Mouse (Mus musculus) lung, adult 18-20 months (tissue): Measurements from ENCODE around the gene Olfr1392.

Experiments
- DNase-seq, 2 experiments: peaks; one replicate each; pipeline ENCODE4 v3.0.0; 2022; ENCODE audit warnings: mixed read lengths in 2 of 2

Olfr1392 gene

GRCm38 (mm10) chr11:49322442-49322841, 37.4 kb downstream of the Olfr1392 start, which contains the start of gene Olfr1391:
TSS of gene Olfr1391 (plus strand) at chr11:49322742.
- no peak for DNase-seq

GRCm38 (mm10) chr11:49326726-49327125, 41.6 kb downstream of the Olfr1392 start:
- DNase-seq, result no peak

GRCm38 (mm10) chr11:49329686-49330085, 44.6 kb downstream of the Olfr1392 start:
- DNase-seq, result no peak

- DNase-seq, result no peak
Observed at GRCm38 (mm10) chr11:49334888-49335287, 49.8 kb downstream of the Olfr1392 start, which contains the start of gene Olfr1390. TSS of gene Olfr1390 (plus strand) at chr11:49335188.

GRCm38 (mm10) chr11:49337150-49337832, 52.2 kb downstream of the Olfr1392 start:
- DNase-seq, result no peak
